Mouse (Mus musculus) forebrain, embryonic 11.5 days (tissue): Measurements from ENCODE around the gene Iqsec3. TPM values are rescaled to one million over a fixed set of nuclear protein-coding genes. Genes with fewer than 3 reads are reported as not detected.

Experiments used
- ATAC-seq: fragments of 200-750 bp; cut with Nextera tagmentation; replicated peaks from 2 replicates; pipeline ENCODE4 v1.8.0; 2017; ENCODE audit warnings: moderate TSS enrichment; ENCODE audit not compliant: low FRiP score
- DNase-seq: peaks from one replicate; pipeline ENCODE4 v3.0.0-alpha.2; 2017; ENCODE audit warnings: low spot score
- H3K27ac ChIP-seq: fragments of 300-500 bp; sonication (generic); 2 replicates; pipeline ENCODE4 v1.5.1; 2014; ENCODE audit warnings: low read depth, low read length
- H3K27me3 ChIP-seq: fragments of 300-500 bp; sonication (generic); 2 replicates; pipeline ENCODE4 v1.6.1; 2014; ENCODE audit warnings: mild to moderate bottlenecking, low read length, mixed read lengths; ENCODE audit not compliant: control insufficient read depth, insufficient read depth
- H3K36me3 ChIP-seq: fragments of 300-500 bp; sonication (generic); 2 replicates; pipeline ENCODE4 v1.6.1; 2014; ENCODE audit warnings: mild to moderate bottlenecking, low read length, moderate library complexity, mixed read lengths; ENCODE audit not compliant: control insufficient read depth, insufficient read depth
- H3K4me1 ChIP-seq: fragments of 300-500 bp; sonication (generic); replicated peaks from 2 replicates; pipeline ENCODE4 v1.6.1; 2014; ENCODE audit warnings: low read length, mixed read lengths; ENCODE audit not compliant: control insufficient read depth, insufficient read depth
- H3K4me2 ChIP-seq: fragments of 300-500 bp; sonication (generic); 2 replicates; pipeline ENCODE4 v1.6.1; 2014; ENCODE audit warnings: low read depth, mild to moderate bottlenecking, low read length, moderate library complexity, mixed read lengths; ENCODE audit not compliant: severe bottlenecking
- H3K4me3 ChIP-seq: fragments of 300-500 bp; sonication (generic); 2 replicates; pipeline ENCODE4 v1.5.1; 2014; ENCODE audit warnings: low read depth, low read length
- H3K9ac ChIP-seq: fragments of 300-500 bp; sonication (generic); 2 replicates; pipeline ENCODE4 v1.6.1; 2014; ENCODE audit warnings: low read length
- H3K9me3 ChIP-seq: fragments of 300-500 bp; sonication (generic); 2 replicates; pipeline ENCODE4 v1.6.1; 2016; ENCODE audit warnings: low read length, mixed read lengths; ENCODE audit not compliant: control insufficient read depth
- WGBS: fragments of 180-500 bp; shearing (Covaris S2); extraction: QIAGEN DNeasy Blood & Tissue Kit; methylation state at CpG from one replicate; pipeline ENCODE4 v1.1.7; 2014; 5-methylcytosine and 5-hydroxymethylcytosine counted together
- polyA plus RNA-seq: library from polyadenylated mRNA; unstranded; fragments of >200 nt; fragmentation: Nextera tagmentation; extraction: Ambion mirVana; gene quantifications from 2 replicates; pipeline ENCODE4 v1.2.1, GENCODE M21; 2014

The Iqsec3 gene
- polyA plus RNA-seq, 1 experiment from 2014 or later, result 0.90 TPM

DNA sequence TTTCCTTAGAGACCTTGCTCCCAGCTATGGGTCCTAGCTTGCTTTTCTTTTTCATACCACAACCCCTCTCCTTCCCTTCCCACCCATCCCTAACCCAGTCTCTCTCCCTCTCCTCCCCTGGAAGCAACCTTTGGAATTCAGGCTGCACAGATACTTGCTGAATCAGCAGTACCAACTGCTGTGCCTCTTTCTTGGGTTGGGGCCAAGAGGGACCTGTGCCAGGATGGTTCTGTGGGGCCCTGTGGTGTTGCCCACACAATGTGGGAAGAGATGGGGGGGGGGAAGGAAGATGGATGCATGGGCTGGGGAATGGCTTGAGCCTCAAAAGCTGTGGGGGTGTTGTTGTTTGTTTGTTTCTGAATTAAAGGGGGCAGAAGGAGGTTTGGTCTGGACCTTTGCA is 5.2 kb downstream of the Iqsec3 start:
- H3K9ac ChIP-seq, result no peak overlapping the region
- ATAC-seq, result no peak
- H3K4me3 ChIP-seq, result no peak overlapping the region
- no peaks in the 10 kb centered on the region; the same call in 1 of the 2 replicates for H3K4me1 ChIP-seq
- no peak for DNase-seq
- H3K4me2 ChIP-seq, result no peak overlapping the region
- no peak overlapping the region for H3K27ac ChIP-seq
- H3K36me3 ChIP-seq, result no peaks in the 10 kb centered on the region
- H3K27me3 ChIP-seq, result no peaks in the 10 kb centered on the region
- H3K9me3 ChIP-seq, result no peaks in the 10 kb centered on the region

DNA sequence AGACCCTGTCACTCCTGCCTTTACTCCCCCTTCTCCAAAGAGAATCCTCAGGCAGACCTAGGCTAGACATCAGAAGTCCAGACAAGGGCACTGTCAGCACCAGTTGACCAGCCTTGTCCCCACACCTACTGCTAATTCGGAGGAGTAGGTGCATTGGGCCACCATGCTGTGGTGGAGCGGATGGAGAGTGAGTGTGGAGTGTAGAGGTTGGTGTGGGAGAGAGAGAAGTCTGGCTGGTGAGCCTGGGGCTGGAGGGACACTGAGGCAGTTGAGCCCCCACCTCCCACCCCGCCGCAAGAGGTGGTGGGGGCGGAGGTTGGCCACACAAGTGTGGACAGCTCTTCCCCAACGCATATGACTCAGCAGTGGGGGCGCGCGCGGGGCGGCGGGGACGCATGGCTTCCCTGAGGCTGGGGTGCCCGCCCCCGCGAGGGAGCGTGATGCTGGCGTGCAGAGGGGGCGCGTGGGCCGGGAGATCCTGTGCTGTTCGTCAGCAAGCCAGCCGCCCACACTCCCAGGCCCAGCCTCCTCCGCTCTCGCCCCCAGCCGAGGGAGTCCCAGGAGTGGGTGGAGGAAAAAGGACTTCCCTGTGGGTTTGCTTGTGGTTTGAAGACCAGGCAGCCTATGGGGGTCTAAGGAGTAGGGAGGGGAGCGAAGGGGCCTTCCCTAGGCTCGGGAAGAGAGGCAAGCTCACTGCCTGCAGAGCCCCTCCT is 10.7 kb downstream of the Iqsec3 start:
- Histone ChIP-seq H3K4me3 (no peak overlapping the region), H3K9ac (no peak overlapping the region), H3K4me2 (peak overlapping the region; percentile 26), H3K27ac (no peak overlapping the region), H3K4me1 (peaks cover 3% of the 10 kb centered on the region; the same call in 1 of the 2 replicates), H3K36me3 (no peaks in the 10 kb centered on the region), H3K27me3 (no peaks in the 10 kb centered on the region), H3K9me3 (no peaks in the 10 kb centered on the region)
- 6% methylated on average over 28 of the region's 28 CpGs for whole genome bisulfite sequencing
- no peak for DNase-seq
- no peak for ATAC-seq

DNA sequence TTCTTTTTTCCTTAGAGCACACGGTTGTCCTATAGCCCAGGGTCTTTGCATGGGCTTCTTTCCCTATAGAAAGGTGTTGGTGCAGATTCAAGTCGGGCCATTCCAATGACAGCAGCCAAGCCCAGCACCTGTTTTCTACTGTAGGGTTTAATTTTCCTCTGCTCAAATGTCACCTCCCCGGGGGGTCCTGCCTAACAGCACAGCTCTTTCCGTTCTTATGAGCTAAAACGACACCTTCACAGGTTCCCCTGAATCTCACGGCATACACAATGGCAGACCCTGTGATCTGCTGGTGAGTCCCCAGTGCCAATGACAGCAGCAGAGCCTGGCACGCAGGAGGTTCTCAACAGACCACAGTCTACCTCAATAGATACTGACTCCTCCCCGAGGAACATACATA is 16.1 kb downstream of the Iqsec3 start:
- DNase-seq, result no peak
- H3K27ac ChIP-seq, result no peak overlapping the region
- H3K9ac ChIP-seq, result no peak overlapping the region
- H3K36me3 ChIP-seq, result no peaks in the 10 kb centered on the region
- H3K4me2 ChIP-seq, result no peak overlapping the region
- no peaks in the 10 kb centered on the region for H3K27me3 ChIP-seq
- WGBS, result 61% methylated on average over 8 of the region's 8 CpGs
- H3K4me1 ChIP-seq, result no peaks in the 10 kb centered on the region; the same call in 1 of the 2 replicates
- no peak for ATAC-seq
- no peaks in the 10 kb centered on the region for H3K9me3 ChIP-seq
- H3K4me3 ChIP-seq, result no peak overlapping the region

DNA sequence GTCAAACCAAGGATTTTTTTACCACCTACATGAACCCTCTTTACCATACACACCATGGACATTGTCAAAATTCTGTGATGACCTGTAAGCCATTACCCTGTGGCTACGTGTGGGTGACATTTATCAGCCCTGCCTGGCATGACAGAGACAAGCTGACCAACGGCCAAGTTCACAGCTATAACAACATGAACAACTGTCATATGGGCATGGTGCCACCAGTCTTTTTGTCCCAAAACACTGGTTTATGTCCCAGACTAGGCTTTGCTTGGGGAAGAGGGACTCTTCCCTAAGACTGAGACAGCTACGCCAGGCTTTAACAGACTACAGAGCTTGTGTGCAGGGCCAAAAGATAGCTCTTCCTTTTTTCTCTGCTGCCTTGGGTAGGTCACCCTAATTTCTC is 16.8 kb downstream of the Iqsec3 start:
- H3K9ac ChIP-seq, result no peak overlapping the region
- no peak overlapping the region for H3K4me2 ChIP-seq
- no peak overlapping the region for H3K4me3 ChIP-seq
- no peak overlapping the region for H3K27ac ChIP-seq
- H3K9me3 ChIP-seq, result no peaks in the 10 kb centered on the region
- WGBS, result 88% methylated on average over 3 of the region's 3 CpGs
- ATAC-seq, result no peak
- no peaks in the 10 kb centered on the region; the same call in 1 of the 2 replicates for H3K4me1 ChIP-seq
- H3K27me3 ChIP-seq, result no peaks in the 10 kb centered on the region
- no peaks in the 10 kb centered on the region for H3K36me3 ChIP-seq
- no peak for DNase-seq

DNA sequence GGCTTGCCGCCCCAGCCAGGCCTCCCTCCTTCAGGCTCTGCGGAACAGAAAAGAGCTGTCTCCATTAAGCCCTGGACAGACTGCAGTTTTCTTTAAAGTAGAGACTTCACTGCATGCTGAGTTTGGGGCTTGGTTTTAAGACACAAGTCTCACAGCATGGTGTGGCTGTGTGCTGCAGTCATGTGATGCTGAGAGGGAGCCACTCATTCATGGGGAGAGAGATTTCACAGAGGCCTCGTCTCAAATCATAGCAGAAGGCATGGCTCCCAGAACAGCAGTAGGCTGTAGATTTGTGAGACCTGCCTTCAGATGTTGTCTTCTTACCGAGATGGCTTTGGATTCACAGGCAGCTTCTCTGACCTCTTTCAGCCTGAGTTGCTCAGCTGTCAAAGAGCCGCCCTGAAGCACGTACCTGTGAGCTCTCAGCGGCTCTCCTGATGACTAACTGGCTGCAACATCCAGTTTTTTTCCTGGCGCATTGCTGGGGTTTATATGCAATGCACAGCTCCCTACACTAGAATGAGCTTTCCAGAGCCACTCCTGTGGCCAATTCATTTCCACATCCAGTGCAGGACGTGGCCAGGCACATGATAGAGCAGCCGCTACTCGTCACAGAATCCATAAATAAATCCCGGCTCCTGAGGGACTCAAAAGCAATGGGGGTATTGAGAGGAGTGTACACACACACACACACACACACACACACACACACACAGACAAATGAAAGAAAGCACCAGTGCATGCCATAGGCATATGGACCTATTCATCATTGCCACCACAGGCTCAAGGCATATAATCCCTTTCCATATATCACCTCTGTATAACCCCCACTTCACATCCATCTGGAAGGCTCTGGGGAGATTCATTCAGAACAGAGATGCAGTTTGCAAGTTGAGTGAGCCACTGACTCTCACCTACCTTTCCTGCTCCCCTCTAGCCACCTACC is 18.7 kb downstream of the Iqsec3 start:
- H3K4me2 ChIP-seq, result no peak overlapping the region
- H3K9me3 ChIP-seq, result no peaks in the 10 kb centered on the region
- no peaks in the 10 kb centered on the region; the same call in 1 of the 2 replicates for H3K4me1 ChIP-seq
- 60% methylated on average over 12 of the region's 12 CpGs for WGBS
- ATAC-seq (no peak), DNase-seq (no peak)
- H3K4me3 ChIP-seq, result no peak overlapping the region
- H3K9ac ChIP-seq, result no peak overlapping the region
- no peak overlapping the region for H3K27ac ChIP-seq
- H3K27me3 ChIP-seq, result no peaks in the 10 kb centered on the region
- H3K36me3 ChIP-seq, result no peaks in the 10 kb centered on the region

DNA sequence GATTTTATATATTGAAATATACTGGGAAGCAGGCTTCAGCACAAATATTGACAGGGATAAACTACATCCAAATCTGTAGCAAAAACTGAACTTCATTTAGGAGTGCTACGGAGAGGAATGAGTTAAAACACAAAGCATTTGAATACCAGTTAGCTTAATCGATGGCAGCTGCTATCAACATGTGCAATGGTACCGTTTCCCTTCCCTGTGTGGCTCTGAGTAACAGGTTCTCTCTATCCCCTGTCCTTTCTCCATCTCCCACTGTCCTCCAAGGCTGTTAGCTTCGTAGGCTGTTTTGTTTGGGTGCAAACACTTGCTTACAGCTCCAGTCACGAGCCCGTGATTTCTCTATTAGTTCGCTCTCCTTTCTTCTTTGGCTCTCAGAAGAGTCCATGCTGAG is 19.7 kb downstream of the Iqsec3 start:
- Histone ChIP-seq H3K4me3 (no peak overlapping the region), H3K9ac (no peak overlapping the region), H3K27ac (no peak overlapping the region), H3K36me3 (no peaks in the 10 kb centered on the region), H3K27me3 (no peaks in the 10 kb centered on the region), H3K9me3 (no peaks in the 10 kb centered on the region), H3K4me1 (no peaks in the 10 kb centered on the region; the same call in 1 of the 2 replicates), H3K4me2 (no peak overlapping the region)
- DNase-seq (no peak), ATAC-seq (no peak)
- WGBS, result 38% methylated on average over 7 of the region's 7 CpGs

DNA sequence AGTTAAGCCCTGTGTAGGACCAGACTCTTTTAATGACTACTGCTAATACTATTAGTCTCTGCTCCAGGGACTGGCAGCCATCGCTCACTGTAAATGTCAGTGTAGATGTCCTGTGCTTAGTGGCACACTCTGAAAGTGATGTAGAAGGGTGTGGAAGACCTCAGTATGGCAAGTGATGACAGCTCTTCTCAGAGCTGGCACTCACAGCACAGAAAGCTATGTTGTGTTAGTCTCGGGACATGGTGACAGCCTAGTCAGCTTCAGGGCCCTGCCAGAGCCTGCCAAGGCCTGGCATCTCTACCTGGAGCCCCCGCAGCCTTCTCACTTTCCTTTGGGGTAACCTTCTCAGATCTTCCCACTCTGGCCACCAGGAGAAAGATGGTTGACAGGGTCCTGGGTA is 21.8 kb downstream of the Iqsec3 start:
- Histone ChIP-seq H3K4me3 (no peak overlapping the region), H3K4me2 (no peak overlapping the region), H3K4me1 (no peaks in the 10 kb centered on the region; the same call in 1 of the 2 replicates), H3K27me3 (no peaks in the 10 kb centered on the region), H3K27ac (no peak overlapping the region), H3K36me3 (no peaks in the 10 kb centered on the region), H3K9me3 (no peaks in the 10 kb centered on the region), H3K9ac (no peak overlapping the region)
- DNase-seq (no peak), ATAC-seq (no peak)
- 87% methylated on average over 3 of the region's 3 CpGs for WGBS

DNA sequence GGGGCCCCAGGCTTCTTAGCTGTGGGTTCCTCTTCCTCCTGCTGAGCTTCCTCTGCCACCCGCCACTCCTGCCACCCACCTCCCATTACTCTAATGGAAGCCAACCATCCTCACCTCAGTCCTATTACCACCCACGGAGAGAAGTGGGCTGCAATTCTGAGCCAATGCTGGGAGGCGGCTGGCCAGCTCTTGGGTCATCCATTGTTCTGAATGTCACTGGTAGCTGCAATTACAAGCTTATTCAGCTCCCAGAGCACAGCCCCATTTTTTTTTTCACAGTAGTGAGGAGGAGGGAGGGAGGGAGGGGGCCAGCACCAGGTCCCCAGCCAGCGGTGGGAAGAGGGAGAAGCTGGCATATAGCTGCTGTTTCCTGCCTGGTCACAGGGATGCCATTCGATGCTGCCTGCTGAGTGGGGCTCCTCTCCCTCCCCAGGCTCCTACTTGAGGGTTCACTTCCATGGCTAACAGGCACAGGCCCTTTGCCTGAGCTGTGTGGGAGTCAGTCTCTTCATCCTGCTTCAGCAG is 32.7 kb downstream of the Iqsec3 start:
- H3K9ac ChIP-seq, result no peak overlapping the region
- no peak overlapping the region for H3K27ac ChIP-seq
- ATAC-seq, result 0 out of 2 replicates have a peak, but pooled peaks have one; percentile 33
- H3K36me3 ChIP-seq, result no peaks in the 10 kb centered on the region
- H3K4me3 ChIP-seq, result no peak overlapping the region
- H3K9me3 ChIP-seq, result no peaks in the 10 kb centered on the region
- no peaks in the 10 kb centered on the region for H3K27me3 ChIP-seq
- H3K4me1 ChIP-seq, result no peaks in the 10 kb centered on the region
- DNase-seq, result no peak
- no peak overlapping the region for H3K4me2 ChIP-seq
- WGBS, result 12% methylated on average over 5 of the region's 5 CpGs
